18 mouse cellular contexts compared by ENCODE assay signal in the genomic region with DNA sequence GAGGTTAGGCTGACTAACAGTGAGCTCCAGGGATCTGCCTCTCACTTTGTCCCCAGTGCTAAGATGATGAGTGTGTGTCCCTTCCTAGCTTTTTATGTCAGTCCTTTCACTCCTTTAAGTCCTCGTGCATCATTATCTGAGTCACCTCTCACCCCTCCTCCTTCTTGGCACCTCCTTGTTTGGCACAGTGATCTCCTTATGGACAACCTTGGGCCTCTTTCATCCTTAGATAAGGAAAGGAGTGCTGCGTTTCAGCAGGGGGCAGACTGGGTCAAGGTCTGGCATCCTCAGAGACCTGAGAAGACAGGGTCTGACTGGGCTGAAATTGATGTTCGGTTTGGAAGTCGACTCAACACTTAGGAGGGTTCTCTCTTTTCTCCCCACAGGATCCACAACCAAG.
DNase-seq lines count a peak whose midpoint lies in the region; ATAC-seq and TF ChIP-seq lines count a peak whose summit lies in the region.
"Had no signal": no experiment of that assay in that cellular context is flagged by ENCODE, and none has a peak within 500 bp of the region (broad histone marks: within the 10 kb centered on the region; RNA-seq: fewer than 3 reads in every experiment).

No protein-coding gene starts in this region.

- H3K4me2 ChIP-seq in intestine, postnatal 0 days (replicated peaks; ENCODE audit: low read depth): no peak overlapping the region
- no peak overlapping the region for H3K4me2 ChIP-seq in intestine, embryonic 15.5 days (replicated peaks)
- no peak overlapping the region for H3K4me2 ChIP-seq in midbrain, embryonic 11.5 days
- H3K4me2 ChIP-seq: embryonic facial prominence, embryonic 12.5 days; hindbrain, embryonic 13.5 days had no signal

- no peaks in the 10 kb centered on the region for H3K36me3 ChIP-seq in intestine, postnatal 0 days (ENCODE audit: control insufficient read depth, insufficient read depth)
- no peaks in the 10 kb centered on the region for H3K36me3 ChIP-seq in intestine, embryonic 15.5 days
- H3K36me3 ChIP-seq in midbrain, embryonic 10.5 days: no peaks in the 10 kb centered on the region
- H3K36me3 ChIP-seq in midbrain, embryonic 11.5 days (ENCODE audit: control insufficient read depth, insufficient read depth, low read length): no peaks in the 10 kb centered on the region
- H3K36me3 ChIP-seq: embryonic facial prominence, embryonic 12.5 days; hindbrain, embryonic 13.5 days had no signal

- intact Hi-C loops in left cerebral cortex, postnatal 25 days (cut with DNase I): no loop called here

- ATAC-seq in intestine, postnatal 0 days: no peak; the same call in 1 of the 2 replicates
- no peak for ATAC-seq in intestine, embryonic 15.5 days
- no peak for ATAC-seq in midbrain, embryonic 11.5 days (ENCODE audit: low FRiP score)
- ATAC-seq: forebrain, embryonic 14.5 days; intestine, embryonic 16.5 days had no signal

- peaks cover 3% of the 10 kb centered on the region; the same call in 1 of the 2 replicates for H3K4me1 ChIP-seq in intestine, postnatal 0 days (replicated peaks; ENCODE audit: control insufficient read depth, insufficient read depth, low read length)
- H3K4me1 ChIP-seq in intestine, embryonic 15.5 days (replicated peaks): peaks cover 5% of the 10 kb centered on the region; the same call in 1 of the 2 replicates
- H3K4me1 ChIP-seq in midbrain, embryonic 10.5 days: peaks cover 44% of the 10 kb centered on the region
- H3K4me1 ChIP-seq in midbrain, embryonic 11.5 days (ENCODE audit: control insufficient read depth, insufficient read depth, low read length): peaks cover 26% of the 10 kb centered on the region

- DNase-seq in adrenal gland, postnatal 10 days: peak; percentile 23
- DNase-seq in adrenal gland, postnatal 25 days: no peak
- no peak for DNase-seq in midbrain, embryonic 10.5 days (ENCODE audit: low spot score)
- no peak for DNase-seq in midbrain, embryonic 11.5 days (ENCODE audit: low spot score, missing footprints)
- no peak for DNase-seq in left cerebral cortex, postnatal 25 days (ENCODE audit: low spot score in 2 of 2)
- DNase-seq: cerebellum, adult 11 months; cerebellum, adult 9-10 months; cerebellum, postnatal 25 days; gastrocnemius, adult 2 months; gastrocnemius, postnatal 25 days; heart, postnatal 10 days; heart, postnatal 4 days had no signal

- peak; percentile 47 for TF ChIP-seq CTCF in intestine, postnatal 0 days (IDR thresholded peaks at IDR 0.05; ENCODE audit: low read depth)

- no peaks in the 10 kb centered on the region for H3K9me3 ChIP-seq in intestine, postnatal 0 days (ENCODE audit: control insufficient read depth)
- no peaks in the 10 kb centered on the region for H3K9me3 ChIP-seq in intestine, embryonic 15.5 days
- H3K9me3 ChIP-seq in midbrain, embryonic 10.5 days (replicated peaks): no peaks in the 10 kb centered on the region
- H3K9me3 ChIP-seq in midbrain, embryonic 11.5 days (ENCODE audit: control insufficient read depth, low read length): no peaks in the 10 kb centered on the region
- H3K9me3 ChIP-seq: embryonic facial prominence, embryonic 12.5 days; hindbrain, embryonic 13.5 days had no signal

- H3K9ac ChIP-seq in intestine, postnatal 0 days (ENCODE audit: low read depth, low read length): no peak overlapping the region
- no peak overlapping the region for H3K9ac ChIP-seq in intestine, embryonic 15.5 days
- H3K9ac ChIP-seq in midbrain, embryonic 11.5 days (ENCODE audit: low read length): no peak overlapping the region
- H3K9ac ChIP-seq: embryonic facial prominence, embryonic 12.5 days; hindbrain, embryonic 13.5 days had no signal

- no peak overlapping the region for H3K27ac ChIP-seq in intestine, postnatal 0 days (ENCODE audit: low read depth, low read length)
- H3K27ac ChIP-seq in intestine, embryonic 15.5 days: no peak overlapping the region
- H3K27ac ChIP-seq in midbrain, embryonic 10.5 days (replicated peaks): peak overlapping the region; percentile 34
- no peak overlapping the region for H3K27ac ChIP-seq in midbrain, embryonic 11.5 days (ENCODE audit: low read depth, low read length)
- H3K27ac ChIP-seq: embryonic facial prominence, embryonic 12.5 days; gastrocnemius, adult 2 months; hindbrain, embryonic 13.5 days had no signal

- no peaks in the 10 kb centered on the region for H3K27me3 ChIP-seq in intestine, postnatal 0 days (replicated peaks; ENCODE audit: control insufficient read depth, insufficient read depth, low read length)
- H3K27me3 ChIP-seq in intestine, embryonic 15.5 days (replicated peaks): no peaks in the 10 kb centered on the region
- H3K27me3 ChIP-seq in midbrain, embryonic 10.5 days (ENCODE audit: low read depth, poor library complexity, severe bottlenecking): peaks cover 32% of the 10 kb centered on the region
- H3K27me3 ChIP-seq in midbrain, embryonic 11.5 days (ENCODE audit: control insufficient read depth, insufficient read depth, low read length): no peaks in the 10 kb centered on the region
- H3K27me3 ChIP-seq: embryonic facial prominence, embryonic 12.5 days had no signal

- 51% methylated on average over 4 of the region's 4 CpGs for WGBS in intestine, postnatal 0 days
- WGBS in intestine, embryonic 15.5 days: 53% methylated on average over 4 of the region's 4 CpGs
- WGBS in midbrain, embryonic 10.5 days: 63% methylated on average over 4 of the region's 4 CpGs
- WGBS in midbrain, embryonic 11.5 days: 70% methylated on average over 4 of the region's 4 CpGs

- H3K4me3 ChIP-seq in intestine, postnatal 0 days (ENCODE audit: low read depth, low read length): no peak overlapping the region
- no peak overlapping the region for H3K4me3 ChIP-seq in intestine, embryonic 15.5 days (replicated peaks)
- no peak overlapping the region for H3K4me3 ChIP-seq in midbrain, embryonic 10.5 days
- H3K4me3 ChIP-seq in midbrain, embryonic 11.5 days (ENCODE audit: low read depth, low read length): no peak overlapping the region
- H3K4me3 ChIP-seq: embryonic facial prominence, embryonic 12.5 days; gastrocnemius, adult 2 months; hindbrain, embryonic 13.5 days had no signal
